Mouse (Mus musculus): ENCODE data around the gene Frat2. TPM values are rescaled to one million over a fixed set of nuclear protein-coding genes. Genes with fewer than 3 reads are reported as not detected.

Gene Frat2
- total RNA-seq (2012; rRNA removed) (55.6 and 58.2 TPM in 2 replicates), polyA plus RNA-seq (2012; ENCODE audit: insufficient read depth in 1 of 2, insufficient read length in 2 of 2, low read depth in 1 of 2, low replicate concordance in 2 of 2, missing spikeins in 1 of 2) (100 to 1,000 TPM in 1 of 2 experiments, not detected in 1; 110 TPM)

DNA sequence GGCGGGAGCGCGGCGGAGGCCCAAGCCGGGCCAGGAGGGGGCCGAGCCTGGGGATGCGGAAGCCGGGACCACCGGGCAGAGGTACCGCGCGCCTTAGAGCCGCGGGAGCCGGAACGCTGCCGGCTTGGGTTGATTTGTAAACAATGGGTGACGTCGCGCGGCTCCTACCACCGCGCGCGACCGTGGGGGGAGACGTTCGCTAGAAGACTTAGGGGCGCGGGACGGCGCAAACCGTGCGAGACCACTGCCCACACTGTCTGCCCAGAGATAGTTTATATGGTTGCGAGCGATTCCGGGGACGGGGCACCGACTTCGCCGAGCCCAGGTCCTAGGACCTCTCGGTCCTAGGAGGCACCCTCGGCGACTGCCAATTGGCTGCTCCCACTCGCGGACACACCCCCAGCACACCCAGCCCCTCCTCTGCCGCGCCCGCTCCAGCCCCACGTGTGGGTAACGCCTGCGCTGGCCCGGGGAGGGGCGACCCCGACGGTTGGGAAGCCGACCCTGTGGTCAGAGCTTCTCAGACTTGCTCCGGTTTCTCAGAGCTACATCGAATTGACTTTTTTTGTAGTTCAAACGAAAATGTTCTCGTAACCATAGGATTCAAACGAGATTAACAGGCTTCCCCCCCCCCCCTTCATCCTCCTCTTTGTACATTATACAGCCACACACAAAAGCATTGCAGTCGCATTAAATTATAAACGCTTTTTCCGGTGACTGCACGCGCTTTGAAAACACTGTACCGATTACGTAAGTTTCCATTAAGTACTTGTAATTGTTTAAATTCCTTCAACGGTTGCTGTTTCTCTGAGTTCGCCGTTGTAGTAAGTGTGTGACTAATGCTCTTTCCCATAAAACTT is at the start of gene Frat2:
TSS of gene Frat2 (minus strand) at position 141 of the 860 bp plus-strand sequence.
- peak; percentile 99 for DNase-seq (ENCODE audit: low read depth, low spot score)
- H3K79me2 ChIP-seq (ENCODE audit: control insufficient read depth, insufficient read depth, low read length, poor library complexity) = peaks cover 37% of the 10 kb centered on the region
- H3K4me3 ChIP-seq (ENCODE audit: control insufficient read depth in 1 of 2, insufficient read depth in 1 of 2, low read depth in 2 of 2, low read length in 2 of 2) = peak within 1 kb of the TSS; percentile 69 to 89
- peaks cover 21 to 35% of the 10 kb centered on the region in 2 experiments for H3K4me1 ChIP-seq (ENCODE audit: control insufficient read depth in 1 of 2, insufficient read depth in 2 of 2, low read length in 2 of 2)
- peak within 1 kb of the TSS; percentile 90 for H3K9ac ChIP-seq (ENCODE audit: control insufficient read depth, low read depth, low read length, poor library complexity, severe bottlenecking)
- no peaks in the 10 kb centered on the region for H3K27me3 ChIP-seq (ENCODE audit: control insufficient read depth in 1 of 2, insufficient read depth in 2 of 2, low read length in 2 of 2)
- H3K27ac ChIP-seq (ENCODE audit: control insufficient read depth, low read depth, low read length) = peak within 1 kb of the TSS; percentile 97
- H3K9me3 ChIP-seq (replicated peaks; ENCODE audit: insufficient read depth, low read length) = no peaks in the 10 kb centered on the region
- H3K36me3 ChIP-seq (ENCODE audit: control insufficient read depth in 1 of 2, insufficient read depth in 2 of 2, low read length in 2 of 2) = peaks cover 0 to 37% of the 10 kb centered on the region in 2 experiments; a peak in 2 of 4 replicates
- TF ChIP-seq NRF1 (IDR thresholded peaks at IDR 0.05; ENCODE audit: insufficient read depth, low read depth, low read length, poor library complexity, severe bottlenecking) = peak; percentile 69
- TF ChIP-seq E2F4 (IDR thresholded peaks at IDR 0.05; ENCODE audit: borderline replicate concordance, low read depth, low read length) = 0 out of 2 replicates have a peak, but pooled peaks have one; percentile 28
- TF ChIP-seq TCF12 (IDR thresholded peaks at IDR 0.05; ENCODE audit: low read depth, low read length) = peak; percentile 65
- TF ChIP-seq MAZ (IDR thresholded peaks at IDR 0.05; ENCODE audit: low read depth, low read length) = peak; percentile 96
- peak; percentile 33 to 91 for TF ChIP-seq POLR2A (IDR thresholded peaks at IDR 0.05; ENCODE audit: control insufficient read depth in 1 of 2, insufficient read depth in 1 of 2, low read depth in 1 of 2, low read length in 2 of 2, poor library complexity in 1 of 2)
- TF ChIP-seq GABPA (IDR thresholded peaks at IDR 0.05; ENCODE audit: low read depth, low read length) = no peak
- peak; percentile 97 for TF ChIP-seq ZMIZ1 (IDR thresholded peaks at IDR 0.05; ENCODE audit: low read depth, low read length)
- peak; percentile 55; the same call in 1 of the 2 replicates for TF ChIP-seq KAT2A (conservative IDR thresholded peaks at IDR 0.05; ENCODE audit: low read depth, low read length)
- TF ChIP-seq MAFK (IDR thresholded peaks at IDR 0.05; ENCODE audit: borderline replicate concordance, low read depth, low read length) = no peak
- TF ChIP-seq TBP (IDR thresholded peaks at IDR 0.05; ENCODE audit: low read depth, low read length) = peak; percentile 81
- peak; percentile 56 for TF ChIP-seq ELF1 (IDR thresholded peaks at IDR 0.05; ENCODE audit: low read depth, low read length)
- peak; percentile 89 for TF ChIP-seq ETS1 (IDR thresholded peaks at IDR 0.05; ENCODE audit: low read depth, low read length)
- no peak for TF ChIP-seq MEF2A (IDR thresholded peaks at IDR 0.05; ENCODE audit: extremely low read depth, insufficient replicate concordance, low read depth, low read length, poor library complexity, severe bottlenecking)
- TF ChIP-seq CHD2 (IDR thresholded peaks at IDR 0.05; ENCODE audit: low read length) = no peak
- TF ChIP-seq USF2 (IDR thresholded peaks at IDR 0.05; ENCODE audit: borderline replicate concordance in 1 of 2, insufficient read depth in 1 of 2, low read depth in 1 of 2, low read length in 2 of 2) = no peak
- no peak for TF ChIP-seq TAL1 (IDR thresholded peaks at IDR 0.05; ENCODE audit: low read length)
- TF ChIP-seq ZKSCAN1 (IDR thresholded peaks at IDR 0.05; ENCODE audit: low read depth, low read length) = no peak
- peak; percentile 80 for TF ChIP-seq ZNF384 (IDR thresholded peaks at IDR 0.05; ENCODE audit: low read depth, low read length)
- no peak for TF ChIP-seq POLR2AphosphoS5 (IDR thresholded peaks at IDR 0.05; ENCODE audit: borderline replicate concordance, low read depth, low read length)
- TF ChIP-seq MYC (IDR thresholded peaks at IDR 0.05; ENCODE audit: low read depth, low read length) = peak; percentile 91
- TF ChIP-seq RCOR1 (IDR thresholded peaks at IDR 0.05; ENCODE audit: low read depth, low read length) = no peak; the same call in 1 of the 2 replicates
- TF ChIP-seq MXI1 (IDR thresholded peaks at IDR 0.05; ENCODE audit: low read depth, low read length) = peak; percentile 99
- TF ChIP-seq ZC3H11A (IDR thresholded peaks at IDR 0.05; ENCODE audit: low read depth, low read length) = no peak
- TF ChIP-seq USF1 (IDR thresholded peaks at IDR 0.05; ENCODE audit: low read depth, low read length) = peak; percentile 85
- TF ChIP-seq EP300 (IDR thresholded peaks at IDR 0.05; ENCODE audit: low read depth in 1 of 2, low read length in 2 of 2) = peak; percentile 57 to 75
- peak; percentile 93 for TF ChIP-seq MAX (IDR thresholded peaks at IDR 0.05; ENCODE audit: low read length)
- TF ChIP-seq NELFE (IDR thresholded peaks at IDR 0.05; ENCODE audit: low read depth, low read length) = peak; percentile 92
- TF ChIP-seq HCFC1 (IDR thresholded peaks at IDR 0.05; ENCODE audit: low read depth, low read length) = peak; percentile 77
- peak; percentile 99 for TF ChIP-seq CHD1 (IDR thresholded peaks at IDR 0.05; ENCODE audit: low read depth, low read length)
- no peak for TF ChIP-seq CTCF (IDR thresholded peaks at IDR 0.05 in 2 of 3, conservative IDR thresholded peaks at IDR 0.05 in 1 of 3; ENCODE audit: control insufficient read depth in 1 of 3, insufficient read depth in 1 of 3, low read depth in 2 of 3, low read length in 3 of 3, poor library complexity in 1 of 3, severe bottlenecking in 1 of 3)
- peak; percentile 99 for TF ChIP-seq POLR2AphosphoS2 (IDR thresholded peaks at IDR 0.05; ENCODE audit: low read length)
- TF ChIP-seq UBTF (IDR thresholded peaks at IDR 0.05; ENCODE audit: borderline replicate concordance, insufficient read depth, low read depth, low read length) = no peak; the same call in 1 of the 2 replicates
- no peak; the same call in 1 of the 2 replicates for TF ChIP-seq JUND (IDR thresholded peaks at IDR 0.05; ENCODE audit: low read depth, low read length)
- no peak for TF ChIP-seq RAD21 (IDR thresholded peaks at IDR 0.05; ENCODE audit: low read depth, low read length)

All from MEL (cell line).